Mouse (Mus musculus): ENCODE data around the gene Ctu2. TPM values are rescaled to one million over a fixed set of nuclear protein-coding genes. Genes with fewer than 3 reads are reported as not detected.
A peak's percentile ranks its signal among the peaks of the same experiment; 100 is the strongest.

The Ctu2 gene
- polyA plus RNA-seq, 1 experiment = 51.2 TPM

DNA sequence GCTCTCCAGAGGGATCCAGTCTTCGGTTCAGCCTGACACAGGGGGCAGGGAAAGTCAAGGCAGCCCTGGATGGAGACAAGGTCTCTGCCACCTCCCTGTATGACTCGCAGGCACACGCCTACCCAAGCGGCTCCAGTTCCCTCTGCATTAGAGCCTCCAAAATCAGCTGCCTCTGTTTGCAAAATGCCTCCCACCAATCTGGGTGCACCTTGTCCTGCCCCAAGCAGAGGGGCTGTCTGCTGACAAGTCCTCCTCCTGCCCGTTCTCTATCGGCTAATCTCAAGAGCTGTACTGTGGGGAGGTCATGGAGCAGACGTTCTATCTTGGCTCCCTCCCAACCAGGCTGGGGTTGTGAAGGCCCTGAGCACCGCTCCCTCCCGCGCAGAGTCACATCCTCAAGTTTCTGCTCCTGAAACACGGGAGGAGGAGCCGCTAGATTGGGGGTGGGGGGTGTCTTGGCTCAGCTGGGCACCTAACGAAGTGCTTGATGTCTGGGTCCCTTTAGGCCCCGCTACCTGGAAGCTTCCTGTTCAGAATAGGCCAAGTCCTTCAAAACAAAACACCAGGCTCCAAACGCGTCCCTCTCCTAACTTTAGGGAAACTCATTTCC lies 887 bp upstream of the Ctu2 start:
- DNase-seq (ENCODE audit: extremely low spot score in 1 of 2, low spot score in 1 of 2) = peak in 1 of 2 experiments; percentile 56

DNA sequence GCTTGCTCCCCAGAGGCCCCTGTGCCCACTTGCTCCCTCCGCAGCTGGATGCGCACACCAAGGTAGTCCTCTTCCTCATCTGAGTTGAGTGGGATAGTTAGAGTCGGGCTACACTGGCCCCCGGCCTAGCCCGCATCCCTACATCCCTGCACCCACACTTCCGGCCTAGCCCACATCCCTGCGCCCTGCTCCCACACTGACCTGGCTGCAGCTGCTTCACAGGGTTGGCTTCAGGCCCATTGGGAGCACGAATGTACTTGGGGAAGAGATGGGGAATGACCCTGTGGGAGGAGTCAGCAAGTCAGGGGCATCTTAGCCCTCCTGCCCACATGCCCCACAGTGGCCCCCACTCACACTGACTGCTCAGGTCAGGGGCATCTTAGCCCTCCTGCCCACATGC lies 6.5 kb downstream of the Ctu2 start:
- no peak for DNase-seq (ENCODE audit: extremely low spot score in 1 of 2, low spot score in 1 of 2)

DNA sequence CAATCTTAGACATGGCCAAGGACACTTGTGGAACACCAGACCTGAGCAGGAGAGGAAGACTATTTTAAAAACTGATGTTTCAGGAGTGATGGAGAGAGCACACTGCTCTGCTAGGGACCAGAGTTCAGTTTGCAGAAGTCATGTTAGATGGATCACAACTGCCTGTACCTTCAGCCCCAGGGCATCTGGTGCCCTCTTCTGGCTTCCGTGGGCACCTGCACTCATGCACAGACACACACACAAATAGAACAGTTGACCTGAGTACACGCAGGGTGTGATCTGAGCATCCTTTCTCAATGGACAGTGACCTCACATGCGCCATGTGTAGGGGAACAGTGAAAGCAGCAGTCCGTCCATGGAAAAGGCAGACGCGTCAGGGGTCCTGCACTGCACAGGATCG lies 7.9 kb downstream of the Ctu2 start:
- no peak for DNase-seq (ENCODE audit: extremely low spot score in 1 of 2, low spot score in 1 of 2)

DNA sequence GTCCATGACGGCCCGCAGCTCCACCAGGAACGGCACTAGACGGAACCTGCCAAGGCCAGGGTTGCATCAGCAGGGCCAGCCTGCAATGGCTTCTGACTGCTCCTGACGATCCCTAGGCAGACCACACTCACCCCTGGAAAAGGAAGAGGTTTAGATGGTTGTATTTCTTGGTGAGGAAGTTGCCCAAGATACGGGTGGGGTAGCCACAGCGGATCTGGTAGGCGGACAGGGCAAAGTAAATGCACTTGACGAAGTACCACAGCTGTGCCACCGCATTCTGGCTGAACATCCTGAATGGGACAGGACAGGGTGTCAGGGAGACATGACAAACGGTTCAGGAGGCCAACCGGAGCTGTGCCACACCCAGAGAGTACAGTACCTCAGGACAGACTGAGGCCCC lies 8.9 kb downstream of the Ctu2 start:
- no peak for DNase-seq (ENCODE audit: extremely low spot score in 1 of 2, low spot score in 1 of 2)

DNA sequence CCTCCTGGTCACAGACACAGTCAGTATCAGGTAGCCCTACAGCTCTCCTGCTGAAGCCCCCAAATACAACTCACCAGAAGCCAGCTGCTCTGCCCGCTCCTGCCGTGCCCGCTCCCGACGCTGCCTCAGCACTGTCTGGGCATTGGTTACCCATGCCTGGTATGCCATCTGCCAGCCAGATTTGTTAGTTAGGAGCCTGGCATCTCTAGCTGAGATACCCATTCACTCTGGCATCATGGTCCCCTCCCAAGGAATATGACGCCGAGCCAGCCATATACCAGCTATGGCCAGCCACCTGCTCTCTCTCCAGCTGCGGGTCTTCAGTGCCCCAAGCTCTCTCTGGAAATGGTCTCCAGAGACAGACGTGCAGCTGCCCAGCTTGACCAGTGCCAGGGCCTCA lies 12.4 kb downstream of the Ctu2 start:
- DNase-seq (ENCODE audit: extremely low spot score in 1 of 2, low spot score in 1 of 2) = no peak

DNA sequence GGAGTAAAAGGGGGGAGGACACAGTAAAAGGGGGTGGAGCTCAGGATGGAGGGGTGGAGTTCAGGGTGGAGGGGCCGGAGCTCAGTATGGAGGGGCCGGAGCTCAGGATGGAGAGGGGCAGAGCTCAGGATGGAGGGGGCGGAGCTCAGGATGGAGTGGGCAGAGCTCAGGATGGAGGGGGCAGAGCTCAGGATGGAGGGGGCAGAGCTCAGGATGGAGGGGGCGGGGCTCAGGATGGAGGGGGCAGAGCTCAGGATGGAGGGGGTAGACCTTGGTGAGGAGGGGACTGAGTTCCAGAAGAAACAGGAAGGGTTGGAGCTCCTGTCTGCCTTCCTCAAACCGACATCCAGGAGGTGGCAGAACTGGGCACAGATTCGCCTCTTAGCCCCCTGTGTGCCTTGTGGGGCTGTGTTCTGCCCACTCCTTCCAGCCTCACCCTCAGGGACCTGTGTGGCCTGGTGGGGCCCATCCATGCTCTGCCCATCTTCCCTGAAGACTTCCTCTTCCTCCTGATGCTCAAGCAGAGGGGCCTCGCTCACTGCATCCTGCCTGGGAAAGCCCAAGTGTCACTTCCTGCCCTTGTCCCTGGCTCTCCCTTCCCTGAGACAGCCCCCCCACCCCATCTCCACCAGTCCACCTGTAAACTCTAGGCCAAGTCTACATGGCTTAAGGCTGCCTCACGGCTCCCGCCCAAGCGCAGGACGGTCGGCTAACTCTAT lies 21.2 kb downstream of the Ctu2 start:
- DNase-seq (ENCODE audit: extremely low spot score in 1 of 2, low spot score in 1 of 2) = no peak

DNA sequence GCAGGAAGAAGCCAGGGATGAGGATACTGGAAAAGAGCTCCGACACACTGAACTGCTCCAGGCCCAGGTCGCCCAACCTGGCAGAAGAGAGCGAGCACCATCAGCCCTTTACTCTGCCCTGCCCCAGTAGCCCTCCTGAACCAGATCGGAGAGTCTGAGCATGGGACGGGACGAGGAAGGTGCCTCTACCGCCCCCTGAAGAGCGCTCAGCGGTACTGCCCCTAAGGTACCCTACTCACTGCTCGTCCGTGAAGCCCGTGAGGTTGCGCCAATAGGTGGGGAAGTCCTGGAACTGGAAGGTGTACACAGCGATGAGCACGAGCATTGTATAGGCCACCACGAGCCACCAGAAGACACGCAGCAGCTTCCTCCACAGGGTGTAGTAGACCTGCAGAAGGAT lies 22.0 kb downstream of the Ctu2 start:
- DNase-seq (ENCODE audit: extremely low spot score in 1 of 2, low spot score in 1 of 2) = no peak

DNA sequence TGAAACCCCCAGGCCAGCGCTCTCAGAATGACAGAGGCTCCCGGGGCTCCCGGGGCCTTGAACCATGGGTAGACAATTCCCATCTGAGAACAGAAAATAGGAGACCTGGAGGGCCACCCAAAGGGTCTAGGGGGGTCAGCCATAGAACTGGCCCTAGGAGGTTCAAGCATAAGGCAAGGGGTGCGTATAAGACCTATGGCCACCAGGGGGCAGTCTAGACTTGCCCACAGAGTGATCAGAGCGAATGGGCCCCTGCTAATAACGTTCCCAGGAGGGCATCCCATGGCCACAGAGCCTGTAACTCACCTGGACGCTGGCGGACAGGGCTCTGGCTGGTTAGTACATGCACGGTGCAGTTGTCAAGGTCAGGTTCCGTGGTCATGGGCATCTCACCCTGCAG lies 24.9 kb downstream of the Ctu2 start:
- DNase-seq (ENCODE audit: extremely low spot score in 1 of 2, low spot score in 1 of 2) = peak in 1 of 2 experiments; percentile 86

DNA sequence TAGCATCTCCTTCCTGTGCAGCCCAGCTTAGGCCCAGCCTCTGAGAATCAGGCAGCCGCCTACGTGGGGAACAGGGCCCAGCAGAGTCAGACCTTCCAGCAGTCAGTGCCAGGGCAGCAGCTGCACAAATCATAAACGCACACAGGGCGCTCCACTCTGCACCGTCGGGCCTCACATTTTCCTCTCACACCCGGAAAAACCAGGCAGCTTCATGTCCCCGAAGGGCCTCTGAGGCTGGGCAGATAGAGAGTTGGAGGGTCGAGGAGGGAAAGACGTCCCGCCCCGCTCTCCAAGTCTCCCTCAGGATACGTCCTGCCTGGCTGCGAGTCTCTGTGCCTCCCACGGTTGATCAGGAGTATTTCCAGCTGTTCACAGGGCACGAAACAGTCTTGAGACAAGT lies 35.6 kb downstream of the Ctu2 start:
- DNase-seq (ENCODE audit: extremely low spot score in 1 of 2, low spot score in 1 of 2) = no peak

DNA sequence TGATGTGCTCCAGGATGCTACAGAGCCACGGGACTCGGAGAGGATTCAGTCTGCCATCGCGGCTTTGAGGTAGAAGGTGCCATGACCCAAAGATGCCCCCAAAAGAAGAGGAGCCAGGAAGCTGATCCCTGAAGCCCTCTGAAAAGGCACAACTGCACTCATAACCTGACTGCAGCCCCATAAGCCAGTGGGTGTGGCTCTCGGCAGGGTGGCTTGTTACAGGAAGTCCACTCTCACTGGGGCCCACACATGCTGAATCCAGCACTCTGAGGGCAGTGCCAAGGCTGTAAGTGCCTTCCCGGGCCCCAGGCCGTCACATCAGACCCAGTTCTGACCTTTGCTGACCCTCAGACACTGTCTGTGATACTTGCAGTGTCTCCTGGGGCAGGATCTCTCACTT lies 36.4 kb downstream of the Ctu2 start:
- no peak for DNase-seq (ENCODE audit: extremely low spot score in 1 of 2, low spot score in 1 of 2)

DNA sequence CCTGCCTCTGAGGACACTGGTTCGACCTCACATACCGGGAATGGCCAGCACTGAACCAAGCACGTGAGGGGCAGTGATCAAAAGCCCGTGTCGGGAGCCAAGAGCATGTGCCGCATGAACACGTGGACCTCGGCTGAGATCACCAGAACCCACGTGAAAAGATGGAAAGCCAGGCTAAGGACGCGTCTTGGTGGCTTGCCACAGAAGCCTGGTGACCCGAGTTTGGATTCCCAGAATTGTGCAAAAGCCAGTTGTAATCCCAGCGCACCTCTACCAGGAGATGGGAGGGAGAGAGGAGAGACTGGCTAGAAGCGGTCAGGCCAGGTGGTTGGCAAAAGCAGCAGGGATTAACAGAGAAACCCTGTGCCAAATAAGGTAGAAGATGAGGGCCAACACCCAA lies 39.8 kb downstream of the Ctu2 start:
- no peak for DNase-seq (ENCODE audit: extremely low spot score in 1 of 2, low spot score in 1 of 2)

DNA sequence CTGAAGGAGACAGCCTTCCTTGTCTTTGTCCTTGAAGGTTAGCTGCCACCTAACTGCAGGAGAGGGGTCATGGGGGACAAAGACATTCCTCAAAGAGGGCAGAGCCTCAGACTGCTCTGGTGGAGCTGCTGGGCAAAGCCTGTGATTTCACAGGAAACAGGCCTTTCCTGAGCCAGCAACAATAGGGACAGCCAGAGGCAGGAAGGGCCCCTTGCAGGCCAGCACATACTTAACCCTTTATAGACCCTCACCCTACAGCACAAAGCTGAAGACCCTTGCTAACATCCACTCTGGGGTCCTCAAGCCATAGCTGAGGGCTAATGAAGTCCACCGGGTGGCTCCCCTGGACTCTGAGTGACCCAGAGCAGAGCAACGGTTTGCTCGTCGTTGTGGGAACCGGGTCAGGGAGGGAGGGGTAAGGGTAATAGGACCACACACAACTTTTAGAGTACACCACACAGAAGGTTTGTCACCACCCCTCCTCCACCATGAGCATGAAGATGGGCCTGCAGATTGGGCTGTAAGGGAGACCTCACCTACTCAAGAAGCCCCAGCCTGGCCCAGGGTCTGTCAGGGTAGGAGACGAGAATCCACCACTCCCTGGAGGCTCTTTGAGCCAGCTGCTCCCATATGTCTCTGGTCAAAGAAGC lies 41.7 kb downstream of the Ctu2 start:
- no peak for DNase-seq (ENCODE audit: extremely low spot score in 1 of 2, low spot score in 1 of 2)

DNA sequence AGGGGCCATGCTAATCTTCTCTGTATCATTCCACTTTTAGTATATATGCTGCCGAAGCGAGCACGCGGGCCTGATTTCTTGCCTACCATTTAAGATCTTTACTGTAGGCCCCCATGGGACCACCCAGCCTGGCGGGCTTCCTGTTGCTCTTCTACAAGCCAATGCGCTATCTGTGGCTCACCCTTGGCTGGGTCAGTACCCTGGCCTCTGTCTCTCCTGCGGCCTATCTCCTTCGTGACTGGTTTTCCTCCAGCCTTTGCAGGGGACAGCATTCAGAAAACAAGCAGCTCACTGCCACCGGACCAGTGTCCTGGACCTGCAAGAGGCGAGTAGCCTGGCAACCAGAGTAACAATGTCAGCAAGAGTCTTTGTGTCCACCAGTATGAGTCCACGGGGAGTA lies 44.7 kb downstream of the Ctu2 start:
- no peak for DNase-seq (ENCODE audit: extremely low spot score in 1 of 2, low spot score in 1 of 2)

DNA sequence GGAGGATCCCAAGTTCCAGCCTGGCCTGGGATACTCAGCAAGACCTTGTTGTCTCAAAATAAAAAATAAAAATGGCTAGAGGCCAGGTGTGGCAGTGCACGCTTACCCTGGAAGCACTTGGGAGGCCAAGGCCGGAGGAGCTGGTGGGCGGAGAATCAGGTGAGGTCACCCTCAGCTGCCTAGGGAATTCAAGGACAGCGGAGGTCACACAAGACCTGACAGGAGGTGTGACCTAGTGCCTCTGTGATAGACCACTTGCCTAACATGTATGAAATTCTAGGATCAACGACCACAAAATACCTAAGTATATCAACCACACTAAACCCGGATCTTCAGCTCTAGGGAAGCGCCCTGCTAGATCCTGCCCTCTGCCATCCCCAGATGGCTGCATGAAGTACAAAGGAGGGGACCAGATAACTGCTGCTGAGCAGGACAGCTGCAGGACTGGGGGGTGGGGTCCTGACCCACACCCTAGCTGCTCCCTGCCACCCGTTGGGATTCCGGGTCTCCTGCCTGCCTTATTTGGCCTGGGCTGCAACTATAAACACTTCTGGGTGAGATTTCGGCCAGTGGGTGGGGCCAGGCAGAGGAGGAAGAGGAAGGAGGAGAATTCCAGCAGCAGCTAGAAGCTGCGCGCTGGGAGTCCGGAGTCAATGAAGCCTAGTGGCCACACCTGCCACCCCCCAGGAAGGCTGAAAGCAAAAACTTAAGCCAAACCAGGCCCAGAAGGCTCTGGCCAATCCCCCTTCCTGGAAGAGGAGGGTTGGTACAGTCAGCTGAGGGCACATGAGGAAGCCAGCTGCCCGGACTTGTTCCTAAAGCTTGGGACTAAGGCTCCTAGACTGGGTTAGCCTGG lies 47.1 kb downstream of the Ctu2 start:
- DNase-seq (ENCODE audit: extremely low spot score in 1 of 2, low spot score in 1 of 2) = no peak

DNA sequence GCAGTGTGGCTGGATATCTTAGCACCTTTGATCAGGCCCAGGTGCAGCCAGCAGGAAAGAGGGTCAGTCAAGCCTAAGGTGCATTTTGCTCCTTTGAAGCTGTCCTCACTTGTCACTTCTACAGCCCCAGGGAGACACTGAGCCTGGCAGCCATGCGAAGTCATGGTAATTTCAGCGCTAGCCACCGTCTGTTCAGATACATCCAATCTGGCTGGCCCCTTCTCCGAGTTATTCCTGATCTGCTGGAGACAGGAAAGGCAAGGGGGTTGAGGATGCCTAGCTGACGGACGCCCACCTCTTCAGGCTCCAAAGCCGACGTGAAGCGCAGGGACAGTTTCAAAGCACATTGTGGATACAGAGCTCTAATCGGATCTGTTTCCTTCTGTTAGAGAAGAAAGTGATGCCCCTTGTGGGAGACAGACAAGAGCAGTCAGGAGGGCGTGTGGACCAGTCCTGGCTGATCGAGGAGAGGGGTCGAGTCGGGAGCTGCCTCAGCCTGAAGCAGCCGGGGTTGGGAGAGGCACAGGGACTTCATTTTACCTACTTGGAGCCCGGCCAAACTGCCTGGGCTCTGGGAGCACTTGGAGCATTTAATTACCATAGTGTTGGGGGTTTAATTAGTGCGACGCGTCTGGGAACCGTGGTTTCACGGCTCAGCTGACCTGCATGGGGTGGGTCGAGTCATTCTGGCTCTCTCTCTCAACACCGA lies 47.9 kb downstream of the Ctu2 start:
- peak in 1 of 2 experiments; percentile 43 for DNase-seq (ENCODE audit: extremely low spot score in 1 of 2, low spot score in 1 of 2)

DNA sequence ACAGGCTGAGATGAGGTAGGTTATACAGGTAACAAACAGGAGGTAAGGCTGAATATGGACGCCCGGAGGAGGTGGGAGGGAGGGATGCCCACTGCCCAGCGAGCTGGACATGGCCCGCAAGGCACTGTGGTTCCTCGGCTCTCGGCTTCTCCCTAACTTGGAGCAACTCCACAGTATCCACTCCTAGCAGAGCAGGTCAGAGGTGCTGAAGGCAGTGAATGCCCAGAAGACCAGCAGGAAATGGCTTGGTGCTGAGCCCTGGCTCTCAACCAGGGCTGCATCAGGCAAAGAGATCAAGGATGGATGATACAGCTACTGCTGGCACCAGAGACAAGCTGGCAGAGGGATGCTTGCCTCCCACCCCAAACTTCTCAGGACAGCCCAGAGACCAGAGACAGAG lies 48.6 kb downstream of the Ctu2 start:
- DNase-seq (ENCODE audit: extremely low spot score in 1 of 2, low spot score in 1 of 2) = no peak

DNA sequence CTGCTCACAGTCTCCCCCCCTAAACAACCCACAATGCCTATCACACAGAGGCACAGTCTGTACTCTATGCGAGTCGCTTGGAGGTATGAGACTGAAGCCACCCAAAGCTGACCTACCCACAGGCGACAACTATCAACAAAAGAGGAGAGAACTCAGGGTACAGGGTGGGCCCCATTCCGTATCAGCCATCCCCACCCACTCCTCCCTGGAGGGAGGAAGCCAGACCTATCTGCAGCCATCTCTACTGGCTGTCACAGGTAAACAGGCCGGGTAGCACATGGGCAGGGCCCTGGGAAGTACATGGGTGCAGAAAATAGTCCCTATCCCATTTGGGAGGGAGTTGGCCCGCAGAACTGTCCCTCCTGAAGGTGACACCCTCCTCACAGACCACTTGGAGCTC lies 49.1 kb downstream of the Ctu2 start:
- DNase-seq (ENCODE audit: extremely low spot score in 1 of 2, low spot score in 1 of 2) = no peak

DNA sequence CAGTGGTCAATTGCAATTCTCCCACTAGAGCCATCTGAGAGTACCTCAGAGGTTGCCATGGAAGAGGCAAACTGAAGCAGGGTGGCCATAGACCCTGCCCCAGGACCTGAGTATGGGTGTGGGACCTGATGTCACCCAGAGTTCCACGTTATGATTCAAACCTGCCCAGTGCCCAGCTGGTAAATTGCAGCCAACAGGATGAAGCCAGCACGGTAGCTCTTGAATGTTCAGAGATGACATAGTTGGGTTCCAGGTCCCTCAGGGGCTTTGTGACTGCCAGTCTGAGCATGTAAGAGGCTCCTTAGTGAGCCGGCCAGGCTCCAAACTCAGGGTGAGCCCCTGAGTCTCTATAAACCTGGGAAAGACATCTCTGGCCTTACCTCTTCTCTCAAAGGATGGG lies 50.1 kb downstream of the Ctu2 start:
- no peak for DNase-seq (ENCODE audit: extremely low spot score in 1 of 2, low spot score in 1 of 2)

DNA sequence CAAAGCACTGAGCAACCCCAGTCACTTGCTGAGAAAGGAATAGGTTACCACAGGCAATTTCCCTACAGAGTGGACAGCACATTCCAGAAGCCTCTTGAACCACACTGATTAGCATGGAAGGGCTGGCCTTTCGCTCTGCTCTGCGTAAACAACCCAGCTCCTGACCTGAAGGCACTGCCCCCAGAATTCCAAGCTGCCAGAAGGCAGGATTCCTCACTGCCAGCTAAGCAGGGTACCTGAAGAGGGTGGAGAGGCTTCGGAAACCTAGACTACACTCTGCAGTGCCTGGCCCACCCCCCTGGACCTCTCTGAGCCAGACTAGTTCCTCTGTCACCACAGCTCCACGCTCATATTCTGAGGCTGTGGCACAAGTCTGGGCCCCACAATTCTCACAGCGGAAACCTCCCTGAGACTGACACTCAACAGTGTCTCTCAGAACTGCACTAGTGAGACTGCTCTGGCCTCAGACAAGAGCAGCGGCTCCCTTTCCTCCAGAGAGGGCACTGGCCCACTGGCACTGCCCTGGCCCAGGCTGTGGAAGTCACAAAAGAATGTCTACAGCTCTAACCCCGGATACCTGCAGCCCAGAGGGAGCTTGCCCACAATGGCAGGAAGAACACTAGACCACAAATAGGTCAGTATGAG lies 50.7 kb downstream of the Ctu2 start:
- no peak for DNase-seq (ENCODE audit: extremely low spot score in 1 of 2, low spot score in 1 of 2)

DNA sequence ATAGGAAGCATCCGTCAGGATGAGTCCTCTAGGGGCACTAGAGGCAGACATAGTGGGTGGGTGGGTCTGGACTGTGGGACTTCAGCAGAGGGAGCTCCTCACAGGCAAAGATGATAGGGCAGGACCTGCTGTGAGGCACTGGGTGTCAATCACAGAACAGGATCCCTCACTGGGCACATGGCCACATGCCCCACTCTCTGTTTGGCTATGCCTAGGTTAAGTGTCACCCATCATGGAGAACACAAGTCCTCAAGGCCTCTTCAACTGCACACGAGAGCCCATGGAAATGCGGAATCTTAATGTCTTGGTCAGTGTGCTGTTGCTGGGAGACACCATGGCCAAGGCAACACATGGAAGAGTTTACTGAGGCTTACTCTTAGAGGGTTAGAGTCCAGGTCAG lies 52.0 kb downstream of the Ctu2 start:
- DNase-seq (ENCODE audit: extremely low spot score in 1 of 2, low spot score in 1 of 2) = no peak

Measured in frontal cortex, adult 2 months (tissue).